Mouse (Mus musculus) naive thymus-derived CD4-positive, alpha-beta T cell, adult 2 months (primary cell): Measurements from ENCODE around the gene S100a10.
A peak's percentile ranks its signal among the peaks of the same experiment; 100 is the strongest.

Experiments
- DNase-seq: peaks from one replicate; pipeline ENCODE4 v3.0.0-alpha.2; 2011; ENCODE audit warnings: low read depth

S100a10 gene

DNA sequence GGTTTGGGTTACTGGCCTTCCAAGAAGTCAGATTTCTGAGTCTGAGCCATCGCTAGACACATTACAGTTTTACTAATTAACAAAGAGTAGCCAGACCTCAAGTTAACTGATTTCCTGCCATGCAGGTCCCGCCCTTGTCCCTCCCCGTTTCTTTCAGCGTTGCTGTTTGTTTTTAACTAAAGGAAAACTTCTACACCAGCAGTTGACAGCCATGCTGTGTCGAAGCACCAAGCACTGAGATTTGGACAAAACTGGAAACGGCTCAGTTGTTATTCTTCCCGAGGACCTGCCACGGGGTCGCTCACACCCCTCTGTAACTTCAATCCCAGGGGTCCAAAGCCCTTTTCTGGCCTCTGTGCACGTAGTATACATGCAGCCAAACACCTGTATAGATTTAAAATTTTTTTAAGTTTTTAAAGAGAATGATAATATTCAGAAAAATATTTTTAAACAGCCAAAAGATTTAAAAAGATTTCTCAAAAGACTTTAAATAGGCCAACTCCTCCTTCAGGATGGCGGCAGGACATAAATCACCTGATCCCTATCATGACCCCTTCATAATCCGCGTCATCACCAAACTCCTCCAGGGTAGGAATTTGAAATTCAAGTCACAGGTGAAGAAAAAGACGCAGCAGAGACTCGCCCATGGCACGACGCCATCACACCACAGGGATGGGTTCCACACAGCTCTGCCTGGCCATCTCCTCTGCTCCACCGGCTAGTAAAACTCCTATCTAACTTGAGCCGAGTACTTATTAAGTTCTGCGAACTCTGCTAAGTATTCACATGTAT, 6.9 kb upstream of the S100a10 start:
- DNase-seq: peak; percentile 63

DNA sequence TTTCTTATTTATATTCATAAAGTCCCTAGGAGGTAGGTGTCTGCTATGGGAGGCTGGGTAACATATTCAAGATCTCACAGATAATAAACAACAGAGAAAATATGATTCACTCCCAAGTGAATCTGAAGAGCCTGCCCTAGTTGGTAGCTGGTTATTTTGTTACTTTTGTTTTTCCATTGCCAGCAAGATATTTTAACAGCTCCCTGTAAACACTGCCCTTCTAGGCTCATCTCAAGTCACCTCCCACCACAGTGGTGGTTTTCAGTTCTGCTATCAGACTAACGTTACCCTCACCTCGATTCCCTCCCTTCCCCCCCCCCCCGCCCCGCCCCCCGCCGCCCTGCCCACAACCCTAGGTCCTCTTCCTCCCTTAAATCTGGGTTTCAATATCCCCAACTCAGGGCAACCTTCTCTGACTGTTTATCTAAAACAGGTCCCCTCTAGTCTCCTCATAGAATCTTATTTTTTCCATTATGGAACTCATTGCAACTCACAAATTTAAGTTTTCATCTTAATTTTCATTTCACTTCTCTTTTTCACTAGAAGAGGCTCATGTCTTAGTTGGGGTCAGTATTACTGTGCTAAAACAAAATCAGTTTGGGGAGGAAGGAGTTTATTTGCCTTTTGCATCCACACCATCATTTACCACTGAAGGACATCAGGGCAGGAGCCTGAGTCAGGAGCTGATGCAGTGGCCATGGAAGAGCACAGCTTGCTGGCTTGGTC, 6.2 kb upstream of the S100a10 start:
- peak; percentile 54 for DNase-seq

DNA sequence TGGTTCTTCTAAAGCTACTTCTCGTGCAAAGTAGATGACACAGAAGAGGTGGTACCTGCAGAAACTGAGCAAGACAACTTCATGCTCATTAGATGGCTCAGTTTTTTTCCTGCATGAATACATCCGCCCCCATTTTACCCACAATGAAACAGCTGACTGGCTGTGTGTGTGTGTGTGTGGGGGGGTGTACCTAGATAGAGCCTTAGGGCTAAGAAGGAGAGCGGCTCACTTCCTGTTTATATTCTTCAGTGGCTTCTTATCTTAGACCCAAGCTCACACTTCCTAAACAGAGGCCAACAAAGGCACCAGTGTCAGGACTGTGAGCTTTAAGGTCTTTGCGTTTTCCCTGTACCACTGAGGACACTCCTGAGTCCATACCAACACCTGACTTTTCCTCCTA, 4.9 kb upstream of the S100a10 start:
- DNase-seq: peak; percentile 86

DNA sequence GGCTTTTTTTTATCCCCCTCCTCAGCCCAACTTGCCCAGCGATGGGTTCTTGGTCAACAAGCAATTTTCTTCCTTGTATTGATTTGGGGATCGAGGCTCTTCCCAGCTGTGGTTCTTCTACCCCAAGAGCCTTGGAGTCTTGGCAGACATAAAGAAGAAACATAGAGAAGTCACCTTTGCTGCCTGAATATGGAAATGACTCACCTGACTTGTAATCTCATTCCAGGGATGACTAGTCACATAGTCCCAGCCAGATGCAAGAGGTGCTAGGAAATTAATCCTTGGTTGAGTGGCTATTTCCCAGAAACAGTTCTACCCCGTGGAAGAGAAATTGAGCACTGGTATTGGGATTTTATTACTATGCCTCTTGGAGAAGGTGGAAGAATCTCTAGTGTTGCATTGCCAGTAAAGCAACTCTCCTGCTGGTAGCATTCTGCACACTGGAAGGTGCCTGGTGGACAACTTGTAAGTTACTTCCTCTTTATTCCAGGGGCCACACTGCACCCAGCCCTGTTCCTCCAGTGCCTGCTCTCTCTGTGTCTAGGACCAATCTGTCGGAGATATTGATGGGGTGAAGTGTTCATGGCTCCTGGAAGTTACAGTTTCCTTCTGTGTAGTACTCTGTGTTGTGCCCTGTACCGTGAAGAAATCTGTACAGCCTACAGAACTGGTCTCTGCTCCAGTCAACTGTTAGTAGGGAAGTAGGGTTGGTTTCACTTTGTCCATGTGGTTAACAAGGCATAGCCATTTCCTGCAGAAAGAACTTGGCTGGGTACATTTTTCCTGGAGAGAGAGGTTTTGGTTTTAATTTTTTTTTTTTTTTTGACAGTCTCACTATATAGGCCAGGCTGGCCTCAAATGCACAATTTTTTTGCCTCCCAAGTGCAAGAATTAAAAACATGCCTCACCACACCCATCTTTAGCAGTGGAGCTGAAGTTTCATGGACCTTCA, 2.7 kb upstream of the S100a10 start:
- peak; percentile 37 for DNase-seq

DNA sequence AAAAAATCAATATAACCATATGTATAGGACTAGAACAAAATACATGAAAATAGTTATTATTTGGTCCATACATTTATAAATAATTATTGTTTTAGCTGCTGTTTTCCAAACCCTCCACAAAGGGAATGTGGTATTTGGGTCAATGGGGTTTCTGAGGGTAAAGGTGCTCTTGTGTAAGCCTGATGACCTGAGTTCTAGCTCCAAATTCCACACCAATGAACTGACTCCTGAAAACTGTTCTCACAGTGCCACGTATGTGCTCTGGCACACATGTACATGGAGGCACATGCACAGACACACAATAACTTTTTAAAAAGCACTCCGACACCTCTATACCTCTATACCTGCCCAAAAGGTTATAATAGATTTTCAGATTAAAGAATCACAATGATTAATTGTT, 1.6 kb upstream of the S100a10 start:
- DNase-seq: no peak

DNA sequence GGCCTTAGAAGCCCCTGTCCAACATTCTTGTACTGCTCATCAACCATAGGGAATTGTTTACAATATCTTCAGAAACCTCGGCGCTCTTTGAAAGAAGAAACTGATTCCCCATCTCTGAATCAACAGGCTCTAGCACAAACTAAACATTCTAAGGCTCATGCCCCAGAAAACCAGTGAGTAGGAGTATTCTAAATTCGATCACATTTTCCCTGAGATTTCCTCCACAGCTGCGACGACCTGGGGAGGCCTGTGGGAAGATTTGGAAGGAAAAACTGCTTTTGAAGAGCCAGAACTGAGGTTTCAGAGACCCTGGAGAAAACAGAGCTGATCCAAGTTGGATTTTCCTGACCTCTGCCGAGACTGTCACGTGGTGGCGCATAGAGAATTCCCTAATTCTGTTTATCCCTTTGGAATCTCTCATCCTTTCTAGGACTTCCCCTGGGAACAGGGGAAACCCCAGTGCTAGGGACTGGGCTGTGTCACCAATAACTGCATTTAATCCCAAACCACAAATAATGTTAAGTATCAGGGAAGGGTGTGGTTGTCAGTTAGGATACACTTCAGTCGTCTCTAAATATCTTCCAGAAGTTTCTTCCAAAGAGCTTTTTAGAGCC, 1.0 kb upstream of the S100a10 start:
- DNase-seq: no peak

DNA sequence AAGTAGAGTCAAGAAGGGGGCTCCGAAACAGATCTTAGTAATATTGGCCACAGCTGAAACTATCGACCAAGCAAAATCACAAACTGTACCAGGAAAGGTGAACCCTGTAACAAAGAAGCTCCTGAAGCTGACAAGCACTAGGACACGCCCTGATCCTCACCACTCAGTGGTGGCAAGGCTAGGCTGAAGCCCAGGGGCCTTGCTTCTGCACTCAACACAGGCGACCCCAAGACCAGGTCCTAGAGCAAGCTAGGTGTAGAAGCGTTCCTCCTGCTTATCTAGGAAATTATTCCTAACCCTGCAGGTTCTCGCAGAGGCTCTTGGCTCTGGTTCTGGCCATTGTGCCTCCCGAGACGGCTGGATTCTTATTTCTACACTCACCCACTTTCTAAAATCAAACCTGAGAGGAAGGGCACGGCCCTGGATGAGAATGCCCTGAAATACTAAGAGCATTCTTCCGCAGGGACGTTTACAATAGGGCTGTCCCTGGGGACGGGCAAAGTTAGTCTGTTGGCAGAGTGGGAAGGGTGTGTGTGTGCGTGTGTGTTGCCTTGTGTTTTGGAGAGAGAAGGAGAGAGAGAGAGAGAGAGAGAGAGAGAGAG, 400 bp upstream of the S100a10 start:
- DNase-seq: peak; percentile 71

DNA sequence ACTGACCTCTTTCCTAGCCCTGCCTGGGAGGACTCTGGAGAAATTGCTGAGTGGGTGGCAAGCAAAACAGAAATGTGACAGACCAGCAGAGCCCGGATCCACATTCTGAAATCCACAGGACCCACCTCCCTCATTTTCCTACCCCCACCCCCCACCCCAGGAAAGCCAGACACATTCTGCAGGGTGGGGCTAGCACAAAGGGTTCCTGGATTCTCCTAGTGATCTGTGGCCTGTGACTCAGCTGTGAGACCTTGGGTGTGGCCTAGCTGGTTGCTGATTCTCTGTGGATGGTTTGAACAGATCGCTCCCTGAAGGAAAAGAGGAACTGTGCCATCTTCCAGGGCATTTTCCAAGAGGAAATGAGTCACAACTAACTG, 986 bp downstream of the S100a10 start:
- no peak for DNase-seq

DNA sequence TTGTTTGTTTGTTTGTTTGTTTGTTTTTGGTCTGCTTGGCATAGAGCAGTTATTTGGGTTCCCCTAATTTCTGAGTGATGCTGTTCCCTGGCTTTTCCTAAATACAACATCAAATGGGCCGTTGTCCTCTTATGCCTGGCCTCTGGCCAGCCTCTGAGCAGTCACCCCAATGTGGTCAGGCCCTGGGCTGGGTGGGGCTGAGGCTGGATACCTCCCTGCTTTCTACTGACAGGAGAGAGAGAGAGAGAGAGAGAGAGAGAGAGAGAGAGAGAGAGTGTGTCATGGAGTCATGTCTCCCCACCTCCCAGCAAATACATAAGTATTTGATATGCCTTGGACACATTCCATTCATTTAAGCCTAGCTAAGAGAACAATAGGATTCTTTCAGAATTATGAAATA, 1.7 kb downstream of the S100a10 start:
- no peak for DNase-seq

DNA sequence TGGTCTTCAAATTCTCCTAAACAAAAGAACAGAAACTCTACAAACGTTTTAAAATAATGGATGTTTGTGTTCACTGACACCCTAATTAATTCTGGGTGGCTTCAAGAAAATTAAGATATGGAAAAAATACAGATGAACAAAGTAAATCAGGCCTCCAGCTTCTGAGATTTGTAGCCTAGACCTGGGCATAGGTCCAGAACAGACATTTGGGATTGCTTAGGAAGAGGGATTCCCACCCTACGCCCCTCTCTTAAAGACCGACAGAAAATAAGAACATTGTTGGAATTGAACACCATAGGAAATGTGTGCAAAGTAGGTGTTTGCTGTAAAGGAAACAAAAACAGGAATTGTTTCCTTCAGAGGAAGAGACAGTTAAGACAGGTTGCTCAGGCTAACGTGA, 2.6 kb downstream of the S100a10 start:
- no peak for DNase-seq

DNA sequence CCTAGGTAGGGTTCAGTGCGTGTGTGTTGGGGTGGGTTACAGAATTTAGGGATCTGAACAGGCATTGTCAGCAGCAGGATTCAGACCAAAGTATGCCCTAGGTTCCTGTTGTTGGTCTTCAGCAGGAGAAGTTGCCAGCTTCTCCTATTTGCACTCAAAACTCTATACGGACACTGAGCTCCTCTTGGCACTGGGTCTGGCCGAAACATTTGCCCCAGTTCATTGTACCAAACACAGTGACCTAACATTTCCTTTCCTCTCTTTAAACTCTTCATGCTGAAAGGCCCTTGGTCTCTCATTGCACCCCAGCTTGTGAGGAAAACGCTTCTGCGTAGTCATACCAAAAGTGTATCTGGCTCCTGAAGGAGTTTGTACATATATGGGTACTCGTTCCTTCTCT, 5.1 kb downstream of the S100a10 start:
- DNase-seq: no peak

DNA sequence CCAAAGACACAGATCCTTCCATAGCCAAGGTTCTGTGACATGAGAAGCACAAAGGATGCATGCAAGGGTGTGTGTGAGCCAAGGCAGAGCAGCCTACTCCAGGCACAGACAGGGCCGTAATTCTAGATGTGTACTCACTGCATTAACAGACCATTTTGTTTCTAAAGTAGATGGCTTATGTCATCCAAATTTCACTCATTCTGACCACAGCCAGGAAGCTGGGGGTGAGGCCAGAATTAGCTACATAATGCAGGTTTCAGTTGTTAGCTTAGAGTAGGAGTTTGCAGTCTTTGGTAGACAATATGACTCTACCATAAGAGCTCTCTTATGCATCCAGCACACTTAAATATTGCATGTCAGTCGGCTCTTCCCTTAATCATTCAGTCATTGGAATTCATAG, 7.5 kb downstream of the S100a10 start:
- DNase-seq: no peak

DNA sequence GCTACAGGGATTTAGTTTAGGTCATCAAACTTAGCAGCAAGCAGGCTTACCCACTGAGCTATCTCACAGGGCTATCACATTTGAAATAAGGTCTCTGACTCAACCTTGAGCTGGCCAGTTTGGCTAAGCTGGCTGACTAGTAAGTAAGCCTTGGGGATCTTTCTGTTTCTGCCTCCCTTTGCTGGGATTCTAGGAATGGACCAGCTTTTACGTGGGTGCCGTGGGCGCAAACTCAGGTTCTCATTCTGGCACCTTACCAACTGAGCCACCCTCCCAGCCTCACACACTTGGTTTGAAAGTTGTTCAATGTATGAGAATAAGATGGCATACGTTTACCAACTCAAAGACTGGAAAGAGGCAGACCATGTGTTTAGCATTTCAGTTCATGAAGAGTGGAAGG, 8.3 kb downstream of the S100a10 start:
- no peak for DNase-seq

DNA sequence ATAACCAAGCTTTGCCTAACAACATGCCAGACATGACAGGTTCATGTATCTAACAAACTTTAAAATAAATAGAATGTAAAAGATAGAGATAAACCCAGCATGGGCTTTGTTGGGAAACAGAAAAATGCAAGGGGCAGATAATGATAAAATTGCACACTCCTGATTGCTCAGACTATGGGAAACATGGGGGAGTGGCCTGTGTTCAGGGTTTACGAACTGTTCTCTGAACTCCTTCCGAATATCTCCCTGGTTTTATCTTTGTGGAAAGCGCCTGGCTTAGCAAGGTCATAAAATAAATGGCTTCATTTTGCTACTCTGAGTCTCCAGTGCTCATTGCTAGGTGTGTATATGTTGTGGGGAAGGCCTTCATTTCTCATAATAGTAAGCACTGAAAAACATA, 12.0 kb downstream of the S100a10 start:
- DNase-seq: no peak

DNA sequence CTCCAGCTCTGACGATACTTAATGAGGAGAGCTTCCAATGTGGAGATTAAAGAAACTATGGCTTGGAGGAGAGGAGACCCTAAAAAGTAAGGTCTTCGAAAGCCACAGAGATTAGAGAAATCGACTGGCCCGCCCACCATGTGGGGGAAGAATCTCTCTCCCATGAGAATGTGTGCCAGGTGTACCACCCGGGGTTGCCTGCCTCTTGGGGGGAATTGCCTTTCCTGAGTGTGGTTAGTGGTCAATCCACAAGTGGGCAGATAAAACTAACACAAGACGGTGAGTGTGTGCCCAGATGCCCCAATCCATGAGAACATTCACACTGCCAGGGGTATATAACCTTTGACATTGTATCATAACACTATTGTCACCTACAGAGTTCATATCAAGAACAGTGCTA, 12.8 kb downstream of the S100a10 start:
- no peak for DNase-seq

DNA sequence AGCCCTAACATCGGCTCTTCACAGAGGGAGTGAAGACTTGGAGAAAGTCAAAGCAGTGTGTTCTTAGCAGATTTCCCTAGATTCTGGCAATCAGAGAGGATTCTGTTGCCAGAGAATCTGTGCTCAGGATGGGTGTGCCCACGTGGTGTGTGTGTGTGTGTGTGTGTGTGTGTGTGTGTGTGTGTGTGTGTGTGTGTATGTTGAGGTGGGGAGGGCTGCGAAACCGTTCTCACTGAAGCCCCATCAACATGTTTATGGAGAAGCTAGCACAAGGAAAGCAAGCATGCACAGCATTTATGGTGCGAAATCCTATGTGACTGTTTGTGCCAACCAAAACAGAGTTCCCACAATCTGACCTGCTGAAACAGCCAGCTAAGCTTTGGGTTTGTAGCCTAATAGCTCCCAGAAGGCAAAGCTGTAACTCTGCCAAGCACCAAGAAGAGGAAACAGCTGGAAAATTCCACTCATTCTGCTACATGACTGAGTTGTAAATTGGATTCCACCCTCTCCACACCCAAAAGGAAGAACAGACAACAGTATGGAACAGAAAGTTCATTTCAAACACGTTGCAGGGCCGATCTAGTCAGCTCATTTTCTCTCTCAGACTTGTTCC, 13.7 kb downstream of the S100a10 start:
- DNase-seq: no peak

DNA sequence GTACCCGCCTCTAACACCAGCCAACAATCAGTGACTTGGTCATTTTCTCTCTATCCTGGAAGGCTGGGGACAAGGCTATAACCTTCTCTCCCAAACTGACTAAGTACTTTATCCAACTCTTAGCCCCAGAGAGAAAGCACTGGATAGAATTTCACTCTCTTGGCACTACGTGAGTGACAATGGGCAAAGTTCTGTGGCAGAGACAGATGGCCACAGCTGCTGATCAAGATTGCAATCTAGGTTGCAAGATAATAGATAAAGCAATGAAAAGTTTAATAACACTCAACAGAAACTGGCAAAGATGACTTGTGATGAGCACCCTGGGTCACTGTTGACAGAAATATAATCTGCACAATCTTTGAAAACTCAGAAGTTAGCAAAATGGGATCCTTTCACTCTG, 14.2 kb downstream of the S100a10 start:
- DNase-seq: no peak

DNA sequence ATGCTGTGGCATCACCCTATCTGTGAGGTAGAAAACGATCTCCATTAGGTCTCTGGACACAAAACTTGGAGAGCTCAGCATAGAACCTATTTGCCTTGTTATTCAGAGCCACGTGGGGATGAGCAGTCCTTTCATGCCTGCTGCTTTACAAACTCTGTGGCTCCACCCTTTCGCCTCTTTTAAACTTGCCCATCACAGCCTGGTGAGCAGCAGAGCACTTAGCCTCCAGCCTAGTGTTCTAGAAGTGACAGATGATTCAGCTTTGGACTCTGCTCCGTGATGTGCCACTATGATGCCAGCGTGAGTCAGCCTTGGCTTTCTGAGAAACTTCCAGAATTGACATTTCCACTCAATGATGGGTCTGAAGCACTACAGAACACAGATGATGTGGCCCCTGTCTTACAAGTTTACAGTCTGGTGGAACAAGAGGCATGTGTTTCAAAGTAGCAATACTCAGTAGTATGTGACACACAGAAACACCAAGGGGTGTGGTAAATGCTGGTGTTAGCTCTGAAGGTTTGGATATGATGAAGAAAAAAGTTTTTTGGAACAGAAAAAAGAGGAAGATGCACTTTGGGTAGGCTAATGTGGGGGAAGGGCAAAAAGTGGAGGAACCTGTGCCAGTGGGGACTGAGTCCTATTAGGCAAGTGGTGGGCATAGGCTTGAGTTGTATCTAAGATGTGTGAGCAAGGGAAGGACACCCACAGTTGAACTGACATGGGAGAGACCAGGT, 17.3 kb downstream of the S100a10 start:
- DNase-seq: no peak

DNA sequence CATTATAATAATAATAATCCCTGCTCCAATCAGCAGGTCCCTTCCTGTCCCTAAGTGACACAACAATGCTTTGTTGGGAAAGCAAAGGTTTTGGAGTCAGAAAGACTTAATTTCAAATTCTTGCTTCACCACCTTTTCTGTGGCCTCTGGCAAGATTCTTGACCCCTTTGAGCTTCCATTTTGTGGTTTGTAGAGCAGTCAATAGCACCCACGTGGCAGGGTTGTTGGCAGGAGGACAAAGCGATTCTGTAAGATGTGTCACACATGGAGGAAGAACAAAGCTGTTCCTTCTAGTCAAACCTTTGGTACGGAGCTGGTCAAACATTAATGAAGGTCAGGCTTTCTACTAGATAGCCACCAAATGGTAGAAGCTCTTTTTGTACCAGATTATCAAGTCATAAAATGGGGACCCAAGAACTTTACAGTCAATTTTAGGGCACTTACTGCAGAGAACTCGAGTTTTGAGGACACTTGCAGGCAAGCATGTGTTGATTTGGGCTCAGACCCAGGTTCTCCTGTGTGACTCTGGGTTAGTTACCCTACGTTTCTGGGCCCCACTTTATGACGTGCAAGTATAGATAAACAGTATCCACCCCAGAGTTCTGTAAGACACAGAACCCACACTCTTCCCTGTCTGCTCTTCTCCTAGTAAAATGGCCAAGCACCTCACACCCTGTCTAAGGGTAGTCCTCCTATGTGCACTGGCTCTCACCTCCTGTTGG, 24.6 kb downstream of the S100a10 start:
- no peak for DNase-seq

DNA sequence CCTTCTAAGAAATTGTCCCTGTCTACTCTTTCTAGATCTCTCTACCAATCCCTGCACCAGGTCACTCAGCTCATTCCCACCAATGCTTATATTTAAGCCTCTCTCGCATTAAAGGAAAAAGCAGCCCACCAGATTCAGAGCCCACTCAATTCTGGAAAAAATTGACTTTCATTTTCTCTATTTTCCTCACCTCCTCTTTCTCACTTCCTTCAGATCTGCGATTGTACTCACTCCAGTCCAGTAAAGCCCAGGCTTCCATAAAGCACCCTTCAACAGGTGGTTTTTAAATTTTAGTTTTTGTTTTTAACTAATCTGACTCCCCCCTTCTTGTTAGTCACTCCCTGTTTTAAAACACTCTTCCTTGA, 25.1 kb downstream of the S100a10 start:
- no peak for DNase-seq
